Mouse (Mus musculus) spleen, adult 2 months (tissue): Measurements from ENCODE around the gene Slc26a6. TPM values are rescaled to one million over a fixed set of nuclear protein-coding genes. Genes with fewer than 3 reads are reported as not detected.

Source experiments
- DNase-seq, 2 experiments: peaks; one replicate each; pipeline versions ENCODE4 v3.0.0 to v3.0.0-alpha.2; 2012 to 2021; ENCODE audit warnings: low spot score in 2 of 2, low read depth in 1 of 2
- H3K27ac ChIP-seq: fragments of 200-500 bp; 2 replicates; pipeline ENCODE4 v1.5.1; 2012; ENCODE audit warnings: low read length, inconsistent platforms; ENCODE audit not compliant: insufficient read depth
- H3K27me3 ChIP-seq: fragments of 200-500 bp; 2 replicates; pipeline ENCODE4 v1.6.1; 2012; ENCODE audit warnings: mild to moderate bottlenecking, moderate library complexity, low read length, inconsistent platforms; ENCODE audit not compliant: control insufficient read depth, insufficient read depth
- H3K36me3 ChIP-seq: fragments of 200-500 bp; 2 replicates; pipeline ENCODE4 v1.6.1; 2012; ENCODE audit warnings: mild to moderate bottlenecking, low read length, inconsistent platforms; ENCODE audit not compliant: control insufficient read depth, insufficient read depth
- H3K4me1 ChIP-seq: fragments of 200-500 bp; 2 replicates; pipeline ENCODE4 v1.6.1; 2011; ENCODE audit warnings: inconsistent platforms; ENCODE audit not compliant: control insufficient read depth, insufficient read depth, insufficient read length
- H3K4me3 ChIP-seq: fragments of 200-500 bp; 2 replicates; pipeline ENCODE4 v1.5.1; 2011; ENCODE audit warnings: mild to moderate bottlenecking, inconsistent platforms; ENCODE audit not compliant: insufficient read depth, insufficient read length; ENCODE audit errors: extremely low read depth
- CTCF ChIP-seq: fragments of 200-500 bp; IDR thresholded peaks from 2 replicates; pipeline ENCODE4 v1.5.1; 2011; ENCODE audit warnings: mild to moderate bottlenecking, inconsistent platforms; ENCODE audit not compliant: insufficient read depth, insufficient read length, insufficient replicate concordance; ENCODE audit errors: extremely low read depth
- POLR2A ChIP-seq: fragments of 200-500 bp; IDR thresholded peaks from 2 replicates; pipeline ENCODE4 v1.6.1; 2011; ENCODE audit warnings: low read depth, low read length, inconsistent platforms
- WGBS: fragments of 180-500 bp; shearing (Covaris S2); methylation state at CpG from one replicate; pipeline ENCODE4 v1.1.7; 2018; 5-methylcytosine and 5-hydroxymethylcytosine counted together
- polyA plus RNA-seq: library from polyadenylated mRNA; depleted of rRNA; stranded (reverse); fragments of >200 nt; gene quantifications from 2 replicates; pipeline ENCODE4 v1.2.3, GENCODE M21; 2012; rRNA removed

The Slc26a6 gene
- polyA plus RNA-seq, 1 experiment, result 14.9 TPM

DNA sequence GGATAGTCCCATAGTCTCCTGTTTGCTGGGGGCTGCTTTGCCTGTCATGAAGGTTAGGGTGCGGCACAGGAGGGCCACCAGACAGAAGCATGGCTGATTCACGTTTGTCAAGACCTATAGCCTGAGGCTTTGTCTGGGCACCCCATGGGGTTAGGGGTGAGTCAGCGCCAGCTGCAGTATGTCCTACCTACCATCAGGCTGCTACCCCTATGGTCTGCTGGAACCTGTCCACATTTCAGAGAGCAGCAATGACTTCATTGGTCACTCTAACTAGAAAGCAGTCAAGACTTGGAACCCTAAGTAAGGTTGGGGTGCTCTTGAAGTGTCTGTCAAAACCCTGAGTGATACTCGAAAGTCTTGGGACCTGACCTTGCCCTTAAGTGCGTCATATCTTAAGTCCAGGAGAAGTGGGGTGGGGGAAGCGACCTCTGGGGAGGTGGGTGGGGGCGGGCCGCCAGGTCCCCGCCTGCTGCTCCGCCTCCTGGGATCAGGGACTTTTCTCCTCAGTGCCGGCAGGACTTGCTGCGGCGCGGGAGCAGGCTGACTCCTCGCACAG lies 100.1 kb downstream of the Slc26a6 start, which contains the start of gene Col7a1:
Col7a1 (plus strand) TSS at position 506 of the 556 bp plus-strand sequence.
- Histone ChIP-seq H3K36me3 (peaks cover 21% of the 10 kb centered on the region), H3K27ac (no peak within 1 kb of the TSS), H3K4me3 (no peak within 1 kb of the TSS), H3K27me3 (no peaks in the 10 kb centered on the region), H3K4me1 (no peaks in the 10 kb centered on the region)
- 25% methylated on average over 15 of the region's 15 CpGs for WGBS
- no peak for TF ChIP-seq CTCF
- TF ChIP-seq POLR2A, result no peak
- no peak for DNase-seq

DNA sequence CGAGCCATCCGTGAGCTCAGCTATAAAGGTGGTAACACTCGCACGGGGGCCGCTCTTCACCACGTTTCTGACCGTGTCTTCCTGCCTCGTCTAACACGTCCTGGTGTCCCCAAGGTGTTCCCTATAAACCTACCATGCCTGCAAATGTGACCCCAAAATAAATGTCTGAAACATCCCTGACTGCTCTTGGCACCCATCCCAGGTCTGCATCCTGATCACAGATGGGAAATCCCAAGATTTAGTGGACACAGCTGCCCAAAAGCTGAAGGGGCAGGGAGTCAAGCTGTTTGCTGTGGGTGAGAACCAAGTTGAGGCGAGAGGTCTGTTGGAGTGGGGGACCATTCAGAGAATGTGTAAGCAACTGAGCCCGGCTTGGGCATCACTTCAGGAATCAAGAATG lies 102.2 kb downstream of the Slc26a6 start:
- TF ChIP-seq POLR2A, result no peak
- no peak for TF ChIP-seq CTCF
- DNase-seq, result no peak
- Histone ChIP-seq H3K27me3 (no peaks in the 10 kb centered on the region), H3K36me3 (no peaks in the 10 kb centered on the region; the same call in 1 of the 2 replicates), H3K4me1 (no peaks in the 10 kb centered on the region), H3K27ac (no peak overlapping the region), H3K4me3 (no peak overlapping the region)
- 83% methylated on average over 11 of the region's 11 CpGs for WGBS

DNA sequence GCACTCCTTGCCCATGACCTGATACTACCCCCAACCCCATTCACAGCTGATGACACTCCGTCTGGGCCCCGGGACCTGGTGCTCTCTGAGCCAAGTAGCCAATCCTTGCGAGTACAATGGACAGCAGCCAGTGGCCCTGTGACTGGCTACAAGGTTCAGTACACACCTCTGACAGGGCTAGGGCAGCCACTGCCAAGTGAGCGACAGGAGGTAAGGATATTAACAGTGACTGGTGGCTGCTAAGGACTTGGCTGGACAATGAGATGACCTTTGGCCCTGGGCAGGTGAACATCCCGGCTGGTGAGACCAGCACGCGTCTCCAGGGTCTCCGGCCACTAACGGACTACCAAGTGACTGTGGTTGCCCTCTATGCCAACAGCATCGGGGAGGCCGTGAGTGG lies 102.8 kb downstream of the Slc26a6 start:
- Histone ChIP-seq H3K4me3 (no peak overlapping the region), H3K27me3 (no peaks in the 10 kb centered on the region), H3K36me3 (no peaks in the 10 kb centered on the region), H3K4me1 (no peaks in the 10 kb centered on the region), H3K27ac (no peak overlapping the region)
- 91% methylated on average over 11 of the region's 11 CpGs for WGBS
- DNase-seq, result no peak
- no peak for TF ChIP-seq CTCF
- no peak for TF ChIP-seq POLR2A

Other genes starting within 250 kb of the Slc26a6 start
- 28.4 and 28.8 TPM in 2 replicates for gene Arih2, start 203.9 kb upstream of the Slc26a6 start, polyA plus RNA-seq
- gene Slc25a20, start 191.2 kb upstream of the Slc26a6 start, polyA plus RNA-seq, result 8.4 and 10.7 TPM in 2 replicates
- gene Prkar2a, start 164.0 kb upstream of the Slc26a6 start, polyA plus RNA-seq, result 3.9 and 4.8 TPM in 2 replicates
- 35.9 and 43.2 TPM in 2 replicates for gene Ip6k2, start 69.5 kb upstream of the Slc26a6 start, polyA plus RNA-seq
- gene Nckipsd, start 44.9 kb upstream of the Slc26a6 start, polyA plus RNA-seq, result 26.4 and 35.1 TPM in 2 replicates
- gene Celsr3, start 27.0 kb upstream of the Slc26a6 start, polyA plus RNA-seq, result 0.83 and 1.2 TPM in 2 replicates
- gene Tmem89, start 61.3 kb downstream of the Slc26a6 start, polyA plus RNA-seq, result 0.12 and 0.41 TPM in 2 replicates
- gene Uqcrc1, start 83.3 kb downstream of the Slc26a6 start, polyA plus RNA-seq, result 213 and 285 TPM in 2 replicates
- 14.0 and 14.4 TPM in 2 replicates for gene Col7a1, start 100.3 kb downstream of the Slc26a6 start, polyA plus RNA-seq
- 0.92 and 0.97 TPM in 2 replicates for gene Ucn2, start 132.7 kb downstream of the Slc26a6 start, polyA plus RNA-seq
- 22.6 and 25.4 TPM in 2 replicates for gene Pfkfb4, start 138.5 kb downstream of the Slc26a6 start, polyA plus RNA-seq
- gene Shisa5, start 185.3 kb downstream of the Slc26a6 start, polyA plus RNA-seq, result 4,319 and 4,795 TPM in 2 replicates
- gene Trex1, start 206.5 kb downstream of the Slc26a6 start, polyA plus RNA-seq, result 137 and 262 TPM in 2 replicates
- gene Atrip, start 220.8 kb downstream of the Slc26a6 start, polyA plus RNA-seq, result 16.2 and 17.0 TPM in 2 replicates
- 5.1 and 5.2 TPM in 2 replicates for gene Ccdc51, start 229.2 kb downstream of the Slc26a6 start, polyA plus RNA-seq
- 10.2 and 16.4 TPM in 2 replicates for gene Tma7, start 229.3 kb downstream of the Slc26a6 start, polyA plus RNA-seq
- gene Plxnb1, start 242.1 kb downstream of the Slc26a6 start, polyA plus RNA-seq, result 10.4 TPM in 2 replicates